Mouse (Mus musculus) liver, embryonic 14.5 days (tissue): ENCODE data around the gene Atxn1.

Experiments used
- CTCF ChIP-seq: IDR thresholded peaks from 2 replicates; pipeline ENCODE4 v1.5.1; 2016; ENCODE audit warnings: antibody characterized with exemption, low read depth, control low read depth
- EP300 ChIP-seq: IDR thresholded peaks from 2 replicates; pipeline ENCODE4 v1.6.1; 2016; ENCODE audit warnings: antibody characterized with exemption, low read depth

DNA sequence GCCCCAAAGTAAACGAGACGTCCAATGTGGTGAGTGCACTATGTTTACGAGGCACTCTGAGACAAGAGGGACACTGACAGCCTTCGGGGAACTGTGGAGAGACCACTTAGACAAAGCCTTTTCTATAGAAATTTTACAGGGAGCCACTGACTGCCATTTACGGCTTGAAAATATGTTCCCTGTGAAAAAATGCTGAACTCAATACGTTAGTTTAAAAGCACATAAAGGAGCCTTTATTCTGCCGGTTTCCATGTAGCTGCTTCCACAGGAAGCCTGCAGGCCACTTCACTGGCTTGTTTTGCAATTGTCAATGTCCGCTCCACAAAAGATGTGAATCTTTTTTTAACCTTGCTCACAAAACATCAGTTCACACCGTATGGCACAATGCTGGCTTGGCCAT, 186.6 kb downstream of the Atxn1 start:
- TF ChIP-seq CTCF (no peak), EP300 (no peak)
